Mouse (Mus musculus) neural tube, embryonic 10.5 days (tissue): ENCODE data around the gene Srsf4.

ENCODE experiments used
- DNase-seq: peaks from one replicate; pipeline ENCODE4 v3.0.0-alpha.2; 2017; ENCODE audit warnings: low spot score; ENCODE audit errors: extremely low spot score

Srsf4 gene

GRCm38 (mm10) chr4:131873293-131874168 is at the start of gene Srsf4:
Srsf4 (plus strand) TSS chr4:131873617.
- DNase-seq, result peak; percentile 97

GRCm38 (mm10) chr4:131824939-131825338 is 48.5 kb upstream of the Srsf4 start:
- no peak for DNase-seq

- DNase-seq, result no peak
These were observed 47.6 kb upstream of the Srsf4 start for GRCm38 (mm10) chr4:131825830-131826229.

- DNase-seq, result no peak
These were observed 46.5 kb upstream of the Srsf4 start for GRCm38 (mm10) chr4:131826905-131827304.

GRCm38 (mm10) chr4:131829123-131829522 is 44.3 kb upstream of the Srsf4 start:
- no peak for DNase-seq

GRCm38 (mm10) chr4:131831546-131832045 is 41.8 kb upstream of the Srsf4 start:
- DNase-seq, result no peak

- no peak for DNase-seq
These were observed 40.5 kb upstream of the Srsf4 start for GRCm38 (mm10) chr4:131832759-131833407.

- no peak for DNase-seq
These were observed 39.3 kb upstream of the Srsf4 start for GRCm38 (mm10) chr4:131833971-131834609.

- DNase-seq, result peak; percentile 69
These were observed 37.0 kb upstream of the Srsf4 start for GRCm38 (mm10) chr4:131836351-131836881.

GRCm38 (mm10) chr4:131836891-131837491 is 36.4 kb upstream of the Srsf4 start:
- peak; percentile 69 for DNase-seq

- peak; percentile 95 for DNase-seq
These were observed 35.4 kb upstream of the Srsf4 start, which contains the start of gene Ptpru for GRCm38 (mm10) chr4:131837872-131838524. Ptpru (minus strand) TSS chr4:131838288.

- peak; percentile 94 for DNase-seq
These were observed 30.1 kb upstream of the Srsf4 start, which contains the start of gene Mecr for GRCm38 (mm10) chr4:131843290-131843743. Mecr (plus strand) TSS chr4:131843470.

- DNase-seq, result no peak
These were observed 27.2 kb upstream of the Srsf4 start for GRCm38 (mm10) chr4:131845991-131846778.

- DNase-seq, result no peak
These were observed 25.3 kb upstream of the Srsf4 start for GRCm38 (mm10) chr4:131848082-131848481.

- no peak for DNase-seq
These were observed 23.3 kb upstream of the Srsf4 start for GRCm38 (mm10) chr4:131849986-131850638.

GRCm38 (mm10) chr4:131854950-131855349 is 18.5 kb upstream of the Srsf4 start:
- DNase-seq, result no peak

- peak; percentile 74 for DNase-seq
These were observed 12.7 kb upstream of the Srsf4 start for GRCm38 (mm10) chr4:131860492-131861340.

- DNase-seq, result no peak
These were observed 12.1 kb upstream of the Srsf4 start for GRCm38 (mm10) chr4:131861341-131861739.
